Mouse (Mus musculus) thymus, adult 2 months (tissue): Measurements from ENCODE around the gene Metap2. TPM values are rescaled to one million over a fixed set of nuclear protein-coding genes. Genes with fewer than 3 reads are reported as not detected.

ENCODE experiments used
- DNase-seq: peaks from one replicate; pipeline ENCODE4 v3.0.0; 2021
- H3K27ac ChIP-seq: fragments of 200-500 bp; 2 replicates; pipeline ENCODE4 v1.5.1; 2012; ENCODE audit warnings: low read length, control low read depth; ENCODE audit not compliant: control insufficient read depth, insufficient read depth
- H3K27me3 ChIP-seq: fragments of 200-500 bp; 2 replicates; pipeline ENCODE4 v1.6.1; 2012; ENCODE audit warnings: mild to moderate bottlenecking, low read length, moderate library complexity, mixed read lengths; ENCODE audit not compliant: control insufficient read depth, insufficient read depth
- H3K36me3 ChIP-seq: fragments of 200-500 bp; 2 replicates; pipeline ENCODE4 v1.6.1; 2012; ENCODE audit warnings: mild to moderate bottlenecking, low read length, moderate library complexity; ENCODE audit not compliant: control insufficient read depth, insufficient read depth
- H3K4me1 ChIP-seq: fragments of 200-500 bp; replicated peaks from 2 replicates; pipeline ENCODE4 v1.6.1; 2012; ENCODE audit warnings: low read length; ENCODE audit not compliant: control insufficient read depth, insufficient read depth
- H3K4me3 ChIP-seq: fragments of 200-500 bp; 2 replicates; pipeline ENCODE4 v1.5.1; 2012; ENCODE audit warnings: mild to moderate bottlenecking, low read length, control low read depth, moderate library complexity; ENCODE audit not compliant: control insufficient read depth, insufficient read depth
- CTCF ChIP-seq: fragments of 200-500 bp; IDR thresholded peaks from 2 replicates; pipeline ENCODE4 v1.5.1; 2012; ENCODE audit warnings: mild to moderate bottlenecking, control low read depth, low read length, moderate library complexity, borderline replicate concordance; ENCODE audit not compliant: control insufficient read depth, poor library complexity, insufficient read depth; ENCODE audit errors: extremely low read depth
- POLR2A ChIP-seq: fragments of 200-500 bp; IDR thresholded peaks from 2 replicates; pipeline ENCODE4 v1.6.1; 2012; ENCODE audit warnings: mild to moderate bottlenecking, low read length, control low read depth, moderate library complexity; ENCODE audit not compliant: control insufficient read depth, poor library complexity, insufficient read depth; ENCODE audit errors: extremely low read depth
- WGBS: fragments of 180-500 bp; shearing (Covaris S2); methylation state at CpG from one replicate; pipeline ENCODE4 v1.1.7; 2018; 5-methylcytosine and 5-hydroxymethylcytosine counted together
- polyA plus RNA-seq: library from polyadenylated mRNA; depleted of rRNA; stranded (reverse); fragments of >200 nt; gene quantifications from 2 replicates; pipeline ENCODE4 v1.2.3, GENCODE M21; 2012

Metap2 gene
- polyA plus RNA-seq, 1 experiment, result 60.5 TPM

DNA sequence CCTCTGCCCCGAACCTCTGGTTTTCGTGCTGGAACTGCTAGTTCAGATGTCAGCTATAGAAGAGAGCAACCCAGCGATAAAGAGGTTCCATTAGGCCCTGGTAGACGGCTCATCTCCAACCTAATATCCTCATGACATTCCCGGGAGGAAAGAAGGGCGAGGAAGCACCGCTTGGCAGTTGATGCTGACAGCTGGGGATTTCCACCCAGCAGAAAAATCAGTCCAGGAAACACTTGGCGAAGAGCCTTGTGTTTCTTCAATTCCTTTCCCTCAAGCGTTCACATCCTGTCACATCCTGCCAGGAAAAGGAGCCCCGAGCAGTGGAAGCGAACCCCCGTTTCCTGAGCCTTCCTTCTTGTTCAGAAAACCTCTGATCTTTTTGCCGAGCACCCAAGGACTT is 22.3 kb upstream of the Metap2 start:
- DNase-seq, result no peak
- Histone ChIP-seq H3K4me3 (no peak overlapping the region), H3K27me3 (no peaks in the 10 kb centered on the region), H3K36me3 (no peaks in the 10 kb centered on the region), H3K4me1 (peaks cover 26% of the 10 kb centered on the region), H3K27ac (no peak overlapping the region)
- TF ChIP-seq CTCF, result no peak
- no peak for TF ChIP-seq POLR2A
- WGBS, result 63% methylated on average over 13 of the region's 13 CpGs

DNA sequence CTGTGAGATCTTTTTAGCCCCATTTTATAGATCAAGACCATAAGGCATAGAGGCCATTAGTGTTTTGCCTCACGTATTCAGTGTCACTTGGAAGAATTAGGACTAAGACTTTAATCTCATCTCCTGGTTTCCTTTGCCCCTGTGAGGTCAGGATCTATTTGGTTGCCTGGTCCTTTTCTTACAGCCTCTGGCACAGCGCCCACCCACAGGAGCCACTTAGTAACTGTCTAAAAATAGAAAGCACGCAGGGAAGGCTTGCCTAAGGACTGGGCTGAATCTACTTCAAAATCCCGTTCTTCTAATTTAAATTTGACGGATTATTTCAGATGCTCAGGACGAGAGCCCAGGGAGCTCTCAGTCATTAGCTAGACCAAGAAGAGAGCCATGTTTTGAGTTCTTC is 21.8 kb upstream of the Metap2 start:
- Histone ChIP-seq H3K27ac (no peak overlapping the region), H3K27me3 (no peaks in the 10 kb centered on the region), H3K4me3 (no peak overlapping the region), H3K36me3 (no peaks in the 10 kb centered on the region), H3K4me1 (peaks cover 26% of the 10 kb centered on the region)
- DNase-seq, result no peak
- TF ChIP-seq POLR2A (no peak), CTCF (no peak)
- WGBS, result 61% methylated on average over 6 of the region's 6 CpGs

DNA sequence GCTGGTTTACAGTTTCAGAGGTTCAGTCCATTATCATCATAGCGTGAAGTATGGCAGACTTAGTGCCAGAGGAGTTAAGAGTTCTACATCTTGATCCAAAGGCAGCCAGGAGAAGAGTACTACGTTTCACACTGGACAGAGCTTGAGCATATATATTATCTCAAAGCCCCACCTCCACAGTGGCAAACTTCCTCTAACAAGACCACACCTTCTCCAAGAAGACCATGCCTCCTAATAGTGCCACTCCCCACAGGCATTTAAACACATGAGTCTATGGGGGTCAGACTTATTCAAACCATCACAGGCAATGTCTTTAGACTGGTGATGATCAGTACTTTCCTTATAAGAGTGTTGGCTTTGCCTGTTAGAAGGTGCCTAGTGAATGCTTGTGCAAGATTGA is 21.2 kb upstream of the Metap2 start:
- DNase-seq, result no peak
- Histone ChIP-seq H3K36me3 (no peaks in the 10 kb centered on the region), H3K4me3 (no peak overlapping the region), H3K27ac (no peak overlapping the region), H3K4me1 (peaks cover 26% of the 10 kb centered on the region), H3K27me3 (no peaks in the 10 kb centered on the region)
- 57% methylated on average over 2 of the region's 2 CpGs for WGBS
- TF ChIP-seq CTCF, result no peak
- TF ChIP-seq POLR2A, result no peak

DNA sequence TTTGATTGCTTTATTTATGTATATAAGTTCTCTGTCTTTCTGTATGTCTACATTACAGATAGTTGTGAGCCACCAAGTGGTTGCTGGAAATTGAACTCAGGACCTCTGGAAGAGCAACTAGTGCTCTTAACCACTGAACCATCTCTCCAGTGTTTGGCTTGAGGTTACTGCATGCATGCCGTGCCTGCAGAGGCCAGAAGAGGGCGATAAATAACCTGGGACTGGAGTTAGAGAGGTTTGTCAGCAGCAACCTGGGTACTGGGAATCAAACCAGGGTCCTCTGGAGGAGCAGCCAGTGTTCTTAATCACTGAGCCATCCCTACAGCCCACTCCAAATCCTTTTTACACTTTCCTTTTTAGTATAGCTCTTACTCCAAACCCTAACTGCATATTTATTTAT is 19.9 kb upstream of the Metap2 start:
- TF ChIP-seq POLR2A (no peak), CTCF (no peak)

DNA sequence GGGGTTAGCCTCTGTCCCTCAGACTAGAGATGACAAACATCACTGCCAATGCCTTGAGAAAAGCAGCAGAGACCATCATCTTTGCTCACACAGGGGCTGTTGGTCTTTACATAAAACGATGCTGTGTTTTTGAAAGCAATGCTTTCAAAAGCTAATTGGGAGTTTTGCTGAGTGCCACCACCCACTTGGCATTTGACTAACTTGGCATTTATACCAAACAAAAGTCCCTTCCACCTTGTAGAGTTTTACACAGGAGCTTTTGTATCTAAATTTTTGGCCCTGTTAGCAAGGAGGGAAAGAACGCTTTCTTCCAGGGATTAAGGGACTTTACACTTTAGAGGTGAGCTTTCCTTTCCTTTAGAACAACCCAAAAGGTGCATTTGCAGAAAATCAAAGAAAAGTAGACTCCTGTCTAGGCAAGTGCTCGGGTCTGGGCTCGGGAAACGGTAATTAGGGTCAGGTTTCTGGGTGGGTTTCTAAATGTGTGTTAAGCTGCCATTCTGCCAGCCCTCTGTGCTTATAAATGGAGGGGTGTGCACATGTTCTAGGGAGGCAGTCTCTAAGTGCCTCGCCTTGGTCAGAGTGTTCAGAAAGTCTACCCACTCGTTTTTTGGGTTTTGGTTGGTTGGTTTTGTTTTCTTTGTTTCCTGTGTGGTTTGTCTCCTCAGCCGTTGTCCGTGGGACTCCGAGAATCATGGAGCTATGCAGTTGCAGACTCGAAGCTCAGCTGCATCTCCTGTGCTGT is 18.8 kb upstream of the Metap2 start:
- peak; percentile 32 for DNase-seq
- TF ChIP-seq POLR2A, result no peak
- no peak for TF ChIP-seq CTCF
- Histone ChIP-seq H3K4me3 (0 out of 2 replicates have a peak overlapping the region, but pooled peaks have one; percentile 0), H3K36me3 (no peaks in the 10 kb centered on the region), H3K27ac (peak overlapping the region; percentile 79), H3K27me3 (no peaks in the 10 kb centered on the region), H3K4me1 (peaks cover 26% of the 10 kb centered on the region)
- WGBS, result 15% methylated on average over 11 of the region's 11 CpGs

More for the DNA sequence above, 19.9 kb upstream of the Metap2 start:
- DNase-seq, result no peak
- no peak overlapping the region for H3K4me3 ChIP-seq
- no peaks in the 10 kb centered on the region for H3K36me3 ChIP-seq
- H3K27me3 ChIP-seq, result no peaks in the 10 kb centered on the region
- peaks cover 26% of the 10 kb centered on the region for H3K4me1 ChIP-seq
- WGBS, result 88% methylated on average over 2 of the region's 2 CpGs
- no peak overlapping the region for H3K27ac ChIP-seq

DNA sequence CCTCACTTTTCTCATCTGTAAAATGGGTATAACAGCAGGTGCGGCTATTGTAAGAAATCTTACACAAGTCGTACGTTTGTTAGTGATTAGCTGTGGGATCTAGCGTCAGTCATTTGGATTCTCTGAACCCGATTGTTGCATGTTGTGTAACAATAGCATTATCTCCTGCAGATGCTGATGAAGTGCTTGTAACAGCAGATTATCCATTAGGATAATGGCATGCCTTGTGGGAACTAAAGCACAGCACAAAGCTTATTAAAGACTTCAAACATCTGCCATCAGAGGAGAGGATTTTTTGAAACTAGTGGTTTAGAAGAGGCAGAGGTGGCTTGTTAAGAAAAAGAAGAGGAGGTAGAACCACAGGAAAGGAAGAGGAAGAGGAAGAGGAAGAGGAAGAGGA is 16.6 kb upstream of the Metap2 start:
- Histone ChIP-seq H3K36me3 (no peaks in the 10 kb centered on the region), H3K4me1 (peaks cover 21% of the 10 kb centered on the region), H3K27me3 (no peaks in the 10 kb centered on the region), H3K27ac (no peak overlapping the region), H3K4me3 (no peak overlapping the region)
- no peak for TF ChIP-seq POLR2A
- TF ChIP-seq CTCF, result no peak
- 96% methylated on average over 5 of the region's 5 CpGs for WGBS
- no peak for DNase-seq

DNA sequence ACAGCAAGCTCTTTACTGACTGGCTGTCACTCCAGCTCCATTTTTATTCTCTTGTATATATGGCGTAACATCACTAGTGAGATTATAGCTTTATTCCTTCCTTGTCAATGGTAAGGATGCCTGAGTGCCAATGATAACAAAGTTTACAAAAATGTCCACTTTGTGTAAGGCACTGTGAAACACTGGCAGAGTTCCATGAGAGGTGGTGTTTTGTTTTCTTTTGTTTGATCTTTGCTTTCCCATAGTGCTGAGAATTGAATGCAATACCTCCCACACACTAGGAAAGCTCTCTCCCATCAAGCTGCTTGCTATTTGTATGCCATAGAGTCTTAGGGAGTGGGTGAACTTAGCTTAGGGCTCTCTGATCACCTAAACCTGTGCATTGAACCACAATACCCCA is 16.0 kb upstream of the Metap2 start:
- TF ChIP-seq POLR2A (no peak), CTCF (no peak)
- H3K36me3 ChIP-seq, result no peaks in the 10 kb centered on the region
- WGBS, result 100% methylated on average over 1 of the region's 1 CpGs
- peaks cover 21% of the 10 kb centered on the region for H3K4me1 ChIP-seq
- no peak overlapping the region for H3K4me3 ChIP-seq
- no peak for DNase-seq
- H3K27ac ChIP-seq, result no peak overlapping the region
- no peaks in the 10 kb centered on the region for H3K27me3 ChIP-seq
